Mouse (Mus musculus): ENCODE data around the gene Cct3.
A peak's percentile ranks its signal among the peaks of the same experiment; 100 is the strongest.
"Not testable (repeated sequence)": the region's sequence is repeated elsewhere in the genome, so short reads cannot be mapped to it uniquely, and the experiment has no call there.

The Cct3 gene

DNA sequence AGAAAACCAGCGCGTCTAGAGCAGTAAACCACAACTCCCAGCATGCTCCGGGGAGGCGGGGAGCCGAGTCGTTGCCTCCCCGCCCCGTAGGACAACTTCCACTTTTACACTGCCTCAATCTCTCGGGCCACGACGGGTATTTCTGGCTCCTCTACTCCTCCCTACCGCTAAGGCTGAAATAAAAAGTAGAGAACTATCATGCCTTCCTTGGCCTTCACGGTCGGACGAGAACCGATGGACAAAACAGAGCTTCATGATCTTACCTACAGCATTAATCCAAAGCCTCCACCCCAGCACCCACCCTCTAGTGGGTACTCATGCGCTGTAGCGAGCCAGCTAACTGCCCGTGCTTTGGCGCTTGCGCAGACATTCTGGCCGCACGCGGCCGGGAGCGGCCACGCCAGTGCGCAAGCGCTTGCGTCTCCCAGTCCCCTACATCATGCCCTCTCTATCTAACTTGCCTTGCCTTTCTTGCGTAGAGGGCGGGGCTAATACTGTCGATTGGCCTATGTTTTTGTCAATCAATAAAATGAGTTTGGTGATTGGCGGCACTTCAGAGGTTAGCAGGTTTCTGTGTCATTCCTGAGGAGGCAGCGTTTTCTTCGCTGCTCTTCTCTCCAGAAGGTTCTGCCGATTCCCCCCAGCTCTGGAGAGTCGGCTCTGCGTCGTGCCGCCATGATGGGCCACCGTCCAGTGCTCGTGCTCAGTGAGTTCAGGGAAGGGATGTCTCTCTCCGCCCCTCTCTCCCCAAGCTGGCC lies at the start of gene Cct3, which contains the start of gene Tsacc:
TSS of gene Cct3 (plus strand) at position 556 of the 758 bp plus-strand sequence.
TSS of gene Tsacc (minus strand) at position 439 of the 758 bp plus-strand sequence.
- peak; percentile 96 for DNase-seq (ENCODE audit: low spot score)

GRCm38 (mm10) chr3:88247666-88248065 lies 49.2 kb upstream of the Cct3 start:
- DNase-seq (ENCODE audit: low spot score) = no peak

- DNase-seq (ENCODE audit: low spot score) = peak; percentile 46
Measured at GRCm38 (mm10) chr3:88248406-88248805, 48.5 kb upstream of the Cct3 start.

- no peak for DNase-seq (ENCODE audit: low spot score)
Measured at GRCm38 (mm10) chr3:88252739-88253138, 44.2 kb upstream of the Cct3 start.

GRCm38 (mm10) chr3:88254268-88254926 lies 42.5 kb upstream of the Cct3 start, which contains the start of gene Rhbg:
TSS of gene Rhbg (minus strand) at chr3:88254709.
- peak; percentile 32 for DNase-seq (ENCODE audit: low spot score)

DNA sequence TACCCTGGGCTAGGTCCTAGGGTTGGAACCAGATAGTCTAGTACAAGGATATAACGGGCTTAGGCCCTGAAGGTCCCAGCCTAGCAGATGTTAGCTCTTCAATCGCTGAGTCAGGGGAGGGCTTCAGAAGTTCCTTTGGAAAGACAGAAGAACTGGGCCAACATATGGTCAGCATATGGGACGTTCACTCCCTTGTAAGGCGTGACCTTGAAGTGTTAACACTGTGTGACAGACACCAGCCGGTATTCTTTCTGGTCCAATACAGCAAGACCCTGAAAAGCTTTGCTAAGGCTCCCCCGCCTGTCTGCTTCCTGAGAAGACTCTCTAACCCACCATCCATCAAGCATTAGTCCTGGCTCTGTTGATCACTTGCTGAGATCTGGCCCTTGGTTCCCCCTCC lies 41.0 kb upstream of the Cct3 start:
- no peak for DNase-seq (ENCODE audit: low spot score)

GRCm38 (mm10) chr3:88256382-88256781 lies 40.5 kb upstream of the Cct3 start:
- DNase-seq (ENCODE audit: low spot score) = no peak

DNA sequence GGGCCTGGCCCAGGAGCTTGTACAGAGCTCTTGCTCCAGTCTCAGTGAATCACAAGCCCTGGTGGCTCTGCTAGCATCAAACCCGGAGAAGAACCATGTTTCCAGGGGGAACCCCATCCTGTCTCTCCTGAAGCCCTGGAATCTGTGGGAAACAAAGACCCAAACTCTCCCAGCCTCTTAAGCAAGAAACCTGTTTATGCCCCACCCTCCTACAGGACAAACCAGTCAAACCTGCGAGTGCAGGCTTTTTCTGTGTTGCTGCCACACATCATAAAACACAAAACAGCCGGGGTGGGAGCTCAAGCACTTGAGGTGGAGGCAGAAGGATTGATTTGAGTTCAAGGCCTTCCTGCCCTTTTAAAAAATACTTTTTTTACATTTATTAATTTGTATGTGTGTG lies 34.6 kb upstream of the Cct3 start:
- DNase-seq (ENCODE audit: low spot score) = no peak

DNA sequence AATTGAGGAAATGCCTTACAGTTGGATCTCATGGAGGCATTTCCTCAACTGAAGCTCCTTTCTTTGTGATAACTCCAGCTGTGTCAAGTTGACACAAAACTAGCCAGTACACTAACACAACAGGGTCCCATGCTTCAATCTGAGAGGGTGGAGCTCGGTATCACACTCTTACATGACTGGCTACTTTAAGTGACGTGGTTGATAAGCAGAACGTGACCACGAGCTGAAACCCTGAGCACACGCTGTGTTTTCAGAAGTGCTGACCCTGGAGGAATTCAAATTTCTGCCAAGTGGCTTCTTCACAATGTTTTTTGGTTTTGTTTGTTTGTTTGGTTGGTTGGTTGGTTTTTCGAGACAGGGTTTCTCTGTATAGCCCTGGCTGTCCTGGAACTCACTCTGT lies 28.9 kb upstream of the Cct3 start:
- not testable (repeated sequence) for DNase-seq (ENCODE audit: low spot score)

GRCm38 (mm10) chr3:88268991-88269390 lies 27.9 kb upstream of the Cct3 start:
- DNase-seq (ENCODE audit: low spot score) = no peak

GRCm38 (mm10) chr3:88271298-88271697 lies 25.6 kb upstream of the Cct3 start:
- DNase-seq (ENCODE audit: low spot score) = not testable (repeated sequence)

DNA sequence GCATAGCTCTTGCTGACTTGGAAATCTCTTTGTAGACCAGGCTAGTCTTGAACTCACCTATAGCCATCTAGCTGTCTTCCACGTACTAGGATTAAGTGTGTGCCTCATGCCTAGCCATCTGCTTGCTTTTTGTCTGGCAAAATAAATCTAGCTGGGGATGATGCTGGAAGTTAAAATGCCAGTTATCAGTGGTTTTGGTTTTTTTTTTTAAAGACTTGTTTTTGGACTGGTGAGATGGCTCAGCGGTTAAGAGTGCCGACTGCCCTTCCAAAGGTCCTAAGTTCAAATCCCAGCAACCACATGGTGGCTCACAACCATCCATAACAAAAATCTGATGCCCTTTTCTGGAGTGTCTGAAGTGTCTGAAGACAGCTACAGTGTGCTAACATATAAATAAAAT lies 25.1 kb upstream of the Cct3 start:
- no peak for DNase-seq (ENCODE audit: low spot score)

- DNase-seq (ENCODE audit: low spot score) = no peak
Measured at GRCm38 (mm10) chr3:88274002-88274401, 22.9 kb upstream of the Cct3 start.

GRCm38 (mm10) chr3:88276121-88276520 lies 20.8 kb upstream of the Cct3 start:
- no peak for DNase-seq (ENCODE audit: low spot score)

- DNase-seq (ENCODE audit: low spot score) = no peak
Measured at GRCm38 (mm10) chr3:88276529-88277143, 20.3 kb upstream of the Cct3 start.

DNA sequence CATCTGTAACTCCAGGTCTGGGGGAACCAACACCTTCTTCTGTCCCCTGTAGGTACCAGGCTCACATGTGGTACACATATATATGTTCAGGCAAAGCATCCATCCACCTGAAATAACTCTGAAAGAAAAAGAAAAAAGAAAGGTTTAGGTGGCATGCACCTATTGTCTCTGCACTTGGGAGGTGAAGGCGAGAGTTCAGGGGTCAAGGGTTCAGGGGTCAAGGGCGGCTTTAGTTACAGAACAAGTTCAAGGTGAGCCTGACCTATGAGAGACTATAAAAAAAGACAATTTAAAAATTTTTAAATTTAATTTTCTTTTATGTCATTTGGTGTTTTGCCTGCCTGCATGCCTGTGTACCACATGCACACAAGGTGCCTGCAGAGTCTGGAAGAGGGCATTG lies 16.9 kb upstream of the Cct3 start:
- DNase-seq (ENCODE audit: low spot score) = no peak

- not testable (repeated sequence) for DNase-seq (ENCODE audit: low spot score)
Measured at GRCm38 (mm10) chr3:88281141-88281916, 15.6 kb upstream of the Cct3 start.

GRCm38 (mm10) chr3:88284815-88285564 lies 11.9 kb upstream of the Cct3 start:
- DNase-seq (ENCODE audit: low spot score) = not testable (repeated sequence)

DNA sequence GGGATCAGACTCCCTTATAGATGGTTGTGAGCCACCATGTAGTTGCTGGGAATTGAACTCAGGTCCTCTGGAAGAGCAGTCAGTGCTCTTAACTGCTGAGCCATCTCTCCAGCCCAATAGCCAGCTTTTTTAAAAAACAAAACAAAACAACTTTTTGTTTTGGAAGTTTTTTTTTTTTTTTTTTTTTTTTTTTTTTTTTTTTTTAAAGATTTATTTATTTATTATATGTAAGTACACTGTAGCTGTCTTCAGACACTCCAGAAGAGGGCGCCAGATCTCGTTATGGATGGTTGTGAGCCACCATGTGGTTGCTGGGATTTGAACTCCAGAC lies 11.4 kb upstream of the Cct3 start:
- DNase-seq (ENCODE audit: low spot score) = not testable (repeated sequence)

DNA sequence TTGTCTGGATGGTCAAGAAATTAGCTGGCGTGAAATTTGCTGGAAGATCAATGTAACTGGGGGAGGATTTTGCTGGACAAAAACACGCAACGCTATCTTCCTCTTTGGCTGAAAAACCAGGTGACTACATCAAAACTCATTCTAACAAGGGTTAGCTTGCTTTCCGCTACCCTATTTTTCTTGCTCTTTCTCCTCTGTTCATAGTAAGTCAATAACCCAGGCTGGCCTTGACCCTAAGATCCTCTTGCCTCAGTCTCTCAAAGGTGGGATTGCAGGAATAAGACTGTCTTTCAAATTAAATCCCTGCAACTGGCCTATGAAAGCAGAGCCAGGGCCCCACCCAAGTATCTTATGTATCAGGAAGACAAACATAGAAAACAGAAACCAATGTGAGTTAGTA lies 9.8 kb upstream of the Cct3 start, which contains the start of gene Gm38392:
TSS of gene Gm38392 (minus strand) at position 101 of the 400 bp plus-strand sequence.
- no peak for DNase-seq (ENCODE audit: low spot score)

- not testable (repeated sequence) for DNase-seq (ENCODE audit: low spot score)
Measured at GRCm38 (mm10) chr3:88288133-88288713, 8.7 kb upstream of the Cct3 start.
